Mouse (Mus musculus): Measurements from ENCODE around the gene Cyp2d40. TPM values are rescaled to one million over a fixed set of nuclear protein-coding genes. Genes with fewer than 3 reads are reported as not detected.
A peak's percentile ranks its signal among the peaks of the same experiment; 100 is the strongest.

Cyp2d40 gene
- not detected in 2 replicates for polyA plus RNA-seq (2014; fragmentation: Nextera tagmentation; extraction: Ambion mirVana)

GRCm38 (mm10) chr15:82763631-82764420, at the start of gene Cyp2d40:
Gene Cyp2d40, minus strand, starts transcription at chr15:82764183.
- no peaks in the 10 kb centered on the region for H3K9me3 ChIP-seq (ENCODE audit: control insufficient read depth, low read length)
- 87% methylated on average over 9 of the region's 9 CpGs for WGBS
- DNase-seq (ENCODE audit: low spot score) (no peak), ATAC-seq (replicated peaks; ENCODE audit: low FRiP score, low TSS enrichment, low read depth) (no peak)
- H3K36me3 ChIP-seq (ENCODE audit: control insufficient read depth, insufficient read depth, low read length), result no peaks in the 10 kb centered on the region
- H3K9ac ChIP-seq (ENCODE audit: low read length), result no peak within 1 kb of the TSS
- H3K27me3 ChIP-seq (replicated peaks; ENCODE audit: control insufficient read depth, insufficient read depth, low read length), result no peaks in the 10 kb centered on the region
- no peak within 1 kb of the TSS for H3K4me3 ChIP-seq (ENCODE audit: low read depth, low read length)
- H3K4me2 ChIP-seq (ENCODE audit: low read length), result no peak within 1 kb of the TSS
- no peaks in the 10 kb centered on the region for H3K4me1 ChIP-seq (replicated peaks; ENCODE audit: control insufficient read depth, insufficient read depth, low read length)
- H3K27ac ChIP-seq (ENCODE audit: low read depth), result no peak within 1 kb of the TSS

- no peaks in the 10 kb centered on the region for H3K27me3 ChIP-seq (replicated peaks; ENCODE audit: control insufficient read depth, insufficient read depth, low read length)
- ATAC-seq (replicated peaks; ENCODE audit: low FRiP score, low TSS enrichment, low read depth) (no peak), DNase-seq (ENCODE audit: low spot score) (no peak)
- H3K4me2 ChIP-seq (ENCODE audit: low read length), result no peak overlapping the region
- H3K4me3 ChIP-seq (ENCODE audit: low read depth, low read length), result no peak overlapping the region
- no peak overlapping the region for H3K27ac ChIP-seq (ENCODE audit: low read depth)
- no peaks in the 10 kb centered on the region for H3K9me3 ChIP-seq (ENCODE audit: control insufficient read depth, low read length)
- no peak overlapping the region for H3K9ac ChIP-seq (ENCODE audit: low read length)
- peaks cover 48% of the 10 kb centered on the region for H3K36me3 ChIP-seq (ENCODE audit: control insufficient read depth, insufficient read depth, low read length)
- no peaks in the 10 kb centered on the region for H3K4me1 ChIP-seq (replicated peaks; ENCODE audit: control insufficient read depth, insufficient read depth, low read length)
- WGBS, result 74% methylated on average over 1 of the region's 1 CpGs
Observed at GRCm38 (mm10) chr15:82810556-82810955, 46.6 kb upstream of the Cyp2d40 start.

- Histone ChIP-seq H3K4me3 (ENCODE audit: low read depth, low read length) (no peak overlapping the region), H3K9ac (ENCODE audit: low read length) (no peak overlapping the region), H3K9me3 (ENCODE audit: control insufficient read depth, low read length) (no peaks in the 10 kb centered on the region), H3K27ac (ENCODE audit: low read depth) (no peak overlapping the region), H3K27me3 (replicated peaks; ENCODE audit: control insufficient read depth, insufficient read depth, low read length) (no peaks in the 10 kb centered on the region), H3K4me2 (ENCODE audit: low read length) (no peak overlapping the region), H3K36me3 (ENCODE audit: control insufficient read depth, insufficient read depth, low read length) (peaks cover 41% of the 10 kb centered on the region), H3K4me1 (replicated peaks; ENCODE audit: control insufficient read depth, insufficient read depth, low read length) (no peaks in the 10 kb centered on the region)
- 83% methylated on average over 6 of the region's 6 CpGs for WGBS
- no peak for DNase-seq (ENCODE audit: low spot score)
- ATAC-seq (replicated peaks; ENCODE audit: low FRiP score, low TSS enrichment, low read depth), result no peak
Observed at GRCm38 (mm10) chr15:82809511-82809910, 45.5 kb upstream of the Cyp2d40 start.

- H3K4me1 ChIP-seq (replicated peaks; ENCODE audit: control insufficient read depth, insufficient read depth, low read length), result no peaks in the 10 kb centered on the region
- H3K27me3 ChIP-seq (replicated peaks; ENCODE audit: control insufficient read depth, insufficient read depth, low read length), result no peaks in the 10 kb centered on the region
- H3K9ac ChIP-seq (ENCODE audit: low read length), result no peak overlapping the region
- no peaks in the 10 kb centered on the region for H3K9me3 ChIP-seq (ENCODE audit: control insufficient read depth, low read length)
- no peak overlapping the region for H3K4me2 ChIP-seq (ENCODE audit: low read length)
- no peak overlapping the region for H3K27ac ChIP-seq (ENCODE audit: low read depth)
- peaks cover 26% of the 10 kb centered on the region for H3K36me3 ChIP-seq (ENCODE audit: control insufficient read depth, insufficient read depth, low read length)
- no peak overlapping the region for H3K4me3 ChIP-seq (ENCODE audit: low read depth, low read length)
- DNase-seq (ENCODE audit: low spot score) (no peak), ATAC-seq (replicated peaks; ENCODE audit: low FRiP score, low TSS enrichment, low read depth) (no peak)
- 83% methylated on average over 5 of the region's 5 CpGs for WGBS
Observed at GRCm38 (mm10) chr15:82806969-82807763, 43.2 kb upstream of the Cyp2d40 start.

GRCm38 (mm10) chr15:82804708-82805639, 41.0 kb upstream of the Cyp2d40 start:
- H3K4me2 ChIP-seq (ENCODE audit: low read length), result no peak overlapping the region
- no peak overlapping the region for H3K9ac ChIP-seq (ENCODE audit: low read length)
- H3K27me3 ChIP-seq (replicated peaks; ENCODE audit: control insufficient read depth, insufficient read depth, low read length), result no peaks in the 10 kb centered on the region
- ATAC-seq (replicated peaks; ENCODE audit: low FRiP score, low TSS enrichment, low read depth), result no peak
- H3K9me3 ChIP-seq (ENCODE audit: control insufficient read depth, low read length), result no peaks in the 10 kb centered on the region
- no peak overlapping the region for H3K4me3 ChIP-seq (ENCODE audit: low read depth, low read length)
- WGBS, result 72% methylated on average over 5 of the region's 5 CpGs
- no peaks in the 10 kb centered on the region for H3K4me1 ChIP-seq (replicated peaks; ENCODE audit: control insufficient read depth, insufficient read depth, low read length)
- DNase-seq (ENCODE audit: low spot score), result peak; percentile 94
- H3K27ac ChIP-seq (ENCODE audit: low read depth), result no peak overlapping the region
- H3K36me3 ChIP-seq (ENCODE audit: control insufficient read depth, insufficient read depth, low read length), result peaks cover 9% of the 10 kb centered on the region; the same call in 1 of the 2 replicates

GRCm38 (mm10) chr15:82795936-82796440, 32.0 kb upstream of the Cyp2d40 start:
- WGBS, result 78% methylated on average over 3 of the region's 3 CpGs
- ATAC-seq (replicated peaks; ENCODE audit: low FRiP score, low TSS enrichment, low read depth), result no peak
- Histone ChIP-seq H3K4me2 (ENCODE audit: low read length) (no peak overlapping the region), H3K36me3 (ENCODE audit: control insufficient read depth, insufficient read depth, low read length) (no peaks in the 10 kb centered on the region), H3K27me3 (replicated peaks; ENCODE audit: control insufficient read depth, insufficient read depth, low read length) (no peaks in the 10 kb centered on the region), H3K4me3 (ENCODE audit: low read depth, low read length) (no peak overlapping the region), H3K27ac (ENCODE audit: low read depth) (no peak overlapping the region), H3K9ac (ENCODE audit: low read length) (no peak overlapping the region), H3K4me1 (replicated peaks; ENCODE audit: control insufficient read depth, insufficient read depth, low read length) (no peaks in the 10 kb centered on the region), H3K9me3 (ENCODE audit: control insufficient read depth, low read length) (no peaks in the 10 kb centered on the region)
- no peak for DNase-seq (ENCODE audit: low spot score)

- no peak within 1 kb of the TSS for H3K9ac ChIP-seq (ENCODE audit: low read length)
- no peaks in the 10 kb centered on the region for H3K27me3 ChIP-seq (replicated peaks; ENCODE audit: control insufficient read depth, insufficient read depth, low read length)
- peak within 1 kb of the TSS; percentile 27; the same call in 1 of the 2 replicates for H3K27ac ChIP-seq (ENCODE audit: low read depth)
- no peaks in the 10 kb centered on the region for H3K4me1 ChIP-seq (replicated peaks; ENCODE audit: control insufficient read depth, insufficient read depth, low read length)
- H3K9me3 ChIP-seq (ENCODE audit: control insufficient read depth, low read length), result no peaks in the 10 kb centered on the region
- ATAC-seq (replicated peaks; ENCODE audit: low FRiP score, low TSS enrichment, low read depth) (peak; percentile 86), DNase-seq (ENCODE audit: low spot score) (peak; percentile 69)
- H3K4me2 ChIP-seq (ENCODE audit: low read length), result peak within 1 kb of the TSS; percentile 11; the same call in 1 of the 2 replicates
- no peaks in the 10 kb centered on the region for H3K36me3 ChIP-seq (ENCODE audit: control insufficient read depth, insufficient read depth, low read length)
- 65% methylated on average over 5 of the region's 5 CpGs for WGBS
- H3K4me3 ChIP-seq (ENCODE audit: low read depth, low read length), result no peak within 1 kb of the TSS
Observed at GRCm38 (mm10) chr15:82794277-82794676, 30.3 kb upstream of the Cyp2d40 start, which contains the start of gene Cyp2d26. Gene Cyp2d26, minus strand, starts transcription at chr15:82794294.

GRCm38 (mm10) chr15:82793868-82794267, 29.9 kb upstream of the Cyp2d40 start:
- WGBS, result 76% methylated on average over 6 of the region's 6 CpGs
- H3K4me3 ChIP-seq (ENCODE audit: low read depth, low read length), result no peak overlapping the region
- H3K9ac ChIP-seq (ENCODE audit: low read length), result no peak overlapping the region
- no peaks in the 10 kb centered on the region for H3K36me3 ChIP-seq (ENCODE audit: control insufficient read depth, insufficient read depth, low read length)
- no peaks in the 10 kb centered on the region for H3K27me3 ChIP-seq (replicated peaks; ENCODE audit: control insufficient read depth, insufficient read depth, low read length)
- H3K9me3 ChIP-seq (ENCODE audit: control insufficient read depth, low read length), result no peaks in the 10 kb centered on the region
- H3K27ac ChIP-seq (ENCODE audit: low read depth), result 0 out of 2 replicates have a peak overlapping the region, but pooled peaks have one; percentile 27
- ATAC-seq (replicated peaks; ENCODE audit: low FRiP score, low TSS enrichment, low read depth) (peak; percentile 33), DNase-seq (ENCODE audit: low spot score) (peak; percentile 63)
- no peaks in the 10 kb centered on the region for H3K4me1 ChIP-seq (replicated peaks; ENCODE audit: control insufficient read depth, insufficient read depth, low read length)
- H3K4me2 ChIP-seq (ENCODE audit: low read length), result peak overlapping the region; percentile 11; the same call in 1 of the 2 replicates
